Mouse (Mus musculus) limb, embryonic 11.5 days (tissue): ENCODE measurements around the gene Ubxn1. TPM values are rescaled to one million over a fixed set of nuclear protein-coding genes. Genes with fewer than 3 reads are reported as not detected.
"Not testable (repeated sequence)": the region's sequence is repeated elsewhere in the genome, so short reads cannot be mapped to it uniquely, and the experiment has no call there.

Source experiments
- ATAC-seq: fragments of 200-750 bp; cut with Nextera tagmentation; 2 replicates; pipeline ENCODE4 v1.8.0; 2017; ENCODE audit warnings: low read depth; ENCODE audit not compliant: insufficient number of reproducible peaks, low FRiP score, low TSS enrichment
- DNase-seq: peaks from one replicate; pipeline ENCODE4 v3.0.0-alpha.2; 2015; ENCODE audit warnings: low spot score
- H3K27ac ChIP-seq: fragments of 300-500 bp; sonication (generic); replicated peaks from 2 replicates; pipeline ENCODE4 v1.5.1; 2014; ENCODE audit warnings: low read depth, mild to moderate bottlenecking, low read length
- H3K27me3 ChIP-seq: fragments of 300-500 bp; sonication (generic); 2 replicates; pipeline ENCODE4 v1.6.1; 2014; ENCODE audit warnings: mild to moderate bottlenecking, low read length, mixed read lengths; ENCODE audit not compliant: control insufficient read depth, insufficient read depth
- H3K36me3 ChIP-seq: fragments of 300-500 bp; sonication (generic); 2 replicates; pipeline ENCODE4 v1.6.1; 2014; ENCODE audit warnings: mild to moderate bottlenecking, low read length, moderate library complexity, mixed read lengths; ENCODE audit not compliant: control insufficient read depth, insufficient read depth
- H3K4me1 ChIP-seq: fragments of 300-500 bp; sonication (generic); 2 replicates; pipeline ENCODE4 v1.6.1; 2014; ENCODE audit warnings: low read length, mixed read lengths; ENCODE audit not compliant: control insufficient read depth, insufficient read depth
- H3K4me2 ChIP-seq: fragments of 300-500 bp; sonication (generic); 2 replicates; pipeline ENCODE4 v1.6.1; 2014; ENCODE audit warnings: low read depth, mild to moderate bottlenecking, moderate library complexity; ENCODE audit not compliant: severe bottlenecking
- H3K4me3 ChIP-seq: fragments of 300-500 bp; sonication (generic); 2 replicates; pipeline ENCODE4 v1.5.1; 2014; ENCODE audit warnings: low read depth, low read length
- H3K9ac ChIP-seq: fragments of 300-500 bp; sonication (generic); 2 replicates; pipeline ENCODE4 v1.6.1; 2014; ENCODE audit warnings: mild to moderate bottlenecking, low read length
- H3K9me3 ChIP-seq: fragments of 300-500 bp; sonication (generic); 2 replicates; pipeline ENCODE4 v1.6.1; 2016; ENCODE audit warnings: low read length; ENCODE audit not compliant: control insufficient read depth
- WGBS: fragments of 180-500 bp; shearing (Covaris S2); extraction: QIAGEN DNeasy Blood & Tissue Kit; methylation state at CpG from one replicate; pipeline ENCODE4 v1.1.7; 2014; 5-methylcytosine and 5-hydroxymethylcytosine counted together
- polyA plus RNA-seq: library from polyadenylated mRNA; unstranded; fragments of >200 nt; fragmentation: Nextera tagmentation; extraction: Ambion mirVana; gene quantifications from 2 replicates; pipeline ENCODE4 v1.2.1, GENCODE M21; 2014

Gene Ubxn1
- polyA plus RNA-seq, 1 experiment from 2014 or later, result 196 TPM

GRCm38 (mm10) chr19:8887585-8888463, 16.5 kb downstream of the Ubxn1 start:
- peak overlapping the region; percentile 77 for H3K4me2 ChIP-seq
- H3K9ac ChIP-seq, result peak overlapping the region; percentile 80
- H3K9me3 ChIP-seq, result no peaks in the 10 kb centered on the region
- DNase-seq, result peak; percentile 26
- peak overlapping the region; percentile 73 for H3K4me3 ChIP-seq
- H3K36me3 ChIP-seq, result peaks cover 6% of the 10 kb centered on the region; the same call in 1 of the 2 replicates
- peaks cover 6% of the 10 kb centered on the region; the same call in 1 of the 2 replicates for H3K4me1 ChIP-seq
- 16% methylated on average over 19 of the region's 19 CpGs for WGBS
- no peaks in the 10 kb centered on the region for H3K27me3 ChIP-seq
- ATAC-seq, result no peak
- H3K27ac ChIP-seq, result peak overlapping the region; percentile 63

- Histone ChIP-seq H3K27me3 (no peaks in the 10 kb centered on the region), H3K4me1 (peaks cover 6% of the 10 kb centered on the region; the same call in 1 of the 2 replicates), H3K27ac (peak within 1 kb of the TSS; percentile 87)
These were observed 17.5 kb downstream of the Ubxn1 start, which contains the start of the genes 1810009A15Rik and Gm49416 for GRCm38 (mm10) chr19:8888511-8889385. Gene 1810009A15Rik, plus strand, starts transcription at chr19:8888853. Gene Gm49416, plus strand, starts transcription at chr19:8888926.

GRCm38 (mm10) chr19:8892829-8893766, 21.8 kb downstream of the Ubxn1 start, which contains the start of gene Ints5:
Gene Ints5, plus strand, starts transcription at chr19:8893005.
- Histone ChIP-seq H3K27me3 (no peaks in the 10 kb centered on the region), H3K4me3 (peak within 1 kb of the TSS; percentile 86), H3K4me2 (peak within 1 kb of the TSS; percentile 83), H3K9me3 (no peaks in the 10 kb centered on the region), H3K4me1 (peaks cover 9% of the 10 kb centered on the region; the same call in 1 of the 2 replicates), H3K9ac (peak within 1 kb of the TSS; percentile 86), H3K27ac (peak within 1 kb of the TSS; percentile 56; the same call in 1 of the 2 replicates), H3K36me3 (peaks cover 17% of the 10 kb centered on the region; the same call in 1 of the 2 replicates)
- ATAC-seq (peak; percentile 44; the same call in 1 of the 2 replicates), DNase-seq (peak; percentile 91)
- 3% methylated on average over 54 of the region's 54 CpGs for WGBS

More at GRCm38 (mm10) chr19:8888511-8889385, 17.5 kb downstream of the Ubxn1 start, which contains the start of the genes 1810009A15Rik and Gm49416:
- Histone ChIP-seq H3K9me3 (no peaks in the 10 kb centered on the region), H3K9ac (peak within 1 kb of the TSS; percentile 80), H3K4me2 (peak within 1 kb of the TSS; percentile 77), H3K4me3 (peak within 1 kb of the TSS; percentile 73), H3K36me3 (peaks cover 6% of the 10 kb centered on the region; the same call in 1 of the 2 replicates)
- DNase-seq (peak; percentile 97), ATAC-seq (peak; percentile 93)
- under 1% methylated on average over 58 of the region's 58 CpGs for WGBS

GRCm38 (mm10) chr19:8895397-8895960, 24.2 kb downstream of the Ubxn1 start:
- no peak overlapping the region for H3K27ac ChIP-seq
- no peaks in the 10 kb centered on the region for H3K27me3 ChIP-seq
- peaks cover 16% of the 10 kb centered on the region; the same call in 1 of the 2 replicates for H3K36me3 ChIP-seq
- H3K4me2 ChIP-seq, result 0 out of 2 replicates have a peak overlapping the region, but pooled peaks have one; percentile 15
- H3K4me3 ChIP-seq, result no peak overlapping the region
- WGBS, result 94% methylated on average over 9 of the region's 9 CpGs
- DNase-seq, result no peak
- H3K9ac ChIP-seq, result no peak overlapping the region
- no peak for ATAC-seq
- no peaks in the 10 kb centered on the region for H3K9me3 ChIP-seq
- H3K4me1 ChIP-seq, result peaks cover 15% of the 10 kb centered on the region; the same call in 1 of the 2 replicates

- H3K4me3 ChIP-seq, result not testable (repeated sequence)
- peaks cover 11% of the 10 kb centered on the region; the same call in 1 of the 2 replicates for H3K36me3 ChIP-seq
These were observed 24.9 kb downstream of the Ubxn1 start for GRCm38 (mm10) chr19:8896231-8896630.

GRCm38 (mm10) chr19:8897211-8897864, 26.0 kb downstream of the Ubxn1 start:
- peaks cover 15% of the 10 kb centered on the region; the same call in 1 of the 2 replicates for H3K4me1 ChIP-seq
- ATAC-seq, result peak; percentile 56; the same call in 1 of the 2 replicates
- not testable (repeated sequence) for H3K27me3 ChIP-seq, H3K9me3 ChIP-seq
- peak overlapping the region; percentile 98 for H3K4me3 ChIP-seq
- DNase-seq, result peak; percentile 58
- peaks cover 18% of the 10 kb centered on the region; the same call in 1 of the 2 replicates for H3K36me3 ChIP-seq
- peak overlapping the region; percentile 97 for H3K9ac ChIP-seq
- WGBS, result 23% methylated on average over 21 of the region's 21 CpGs
- H3K4me2 ChIP-seq, result peak overlapping the region; percentile 71
- H3K27ac ChIP-seq, result peak overlapping the region; percentile 30; the same call in 1 of the 2 replicates

More at GRCm38 (mm10) chr19:8896231-8896630, 24.9 kb downstream of the Ubxn1 start:
- ATAC-seq, H3K4me2 ChIP-seq, H3K9ac ChIP-seq, H3K9me3 ChIP-seq, DNase-seq, H3K27me3 ChIP-seq, H3K27ac ChIP-seq: not testable (repeated sequence)
- 78% methylated on average over 5 of the region's 5 CpGs for WGBS
- peaks cover 15% of the 10 kb centered on the region; the same call in 1 of the 2 replicates for H3K4me1 ChIP-seq
